Mouse (Mus musculus): ENCODE measurements around the gene Adgrl3.

GRCm38 (mm10) chr5:81021006-81021320 lies 1.0 kb downstream of the Adgrl3 start:
- TF ChIP-seq CTCF (IDR thresholded peaks at IDR 0.05; ENCODE audit: extremely low read depth, insufficient read depth, low read length) (no peak), POLR2A (IDR thresholded peaks at IDR 0.05; ENCODE audit: extremely low read depth, insufficient read depth, low read length) (no peak)
